Mouse (Mus musculus) embryonic facial prominence, embryonic 11.5 days (tissue): Measurements from ENCODE around the gene Gm47841. TPM values are rescaled to one million over a fixed set of nuclear protein-coding genes. Genes with fewer than 3 reads are reported as not detected.

ENCODE experiments used
- ATAC-seq: fragments of 200-750 bp; cut with Nextera tagmentation; replicated peaks from 2 replicates; pipeline ENCODE4 v1.8.0; 2017; ENCODE audit warnings: low read depth; ENCODE audit not compliant: insufficient number of reproducible peaks, low FRiP score, low TSS enrichment
- DNase-seq: peaks from one replicate; pipeline ENCODE4 v3.0.0-alpha.2; 2015; ENCODE audit warnings: low spot score
- H3K27ac ChIP-seq: fragments of 300-500 bp; sonication (generic); replicated peaks from 2 replicates; pipeline ENCODE4 v1.5.1; 2014; ENCODE audit warnings: mild to moderate bottlenecking, low read depth, low read length, control low read depth
- H3K27me3 ChIP-seq: fragments of 300-500 bp; sonication (generic); 2 replicates; pipeline ENCODE4 v1.6.1; 2014; ENCODE audit warnings: mild to moderate bottlenecking, low read length, moderate library complexity, mixed read lengths; ENCODE audit not compliant: control insufficient read depth, insufficient read depth
- H3K36me3 ChIP-seq: fragments of 300-500 bp; sonication (generic); replicated peaks from 2 replicates; pipeline ENCODE4 v1.6.1; 2014; ENCODE audit warnings: low read depth, mild to moderate bottlenecking, low read length, moderate library complexity, mixed read lengths; ENCODE audit not compliant: control insufficient read depth, insufficient read depth
- H3K4me1 ChIP-seq: fragments of 300-500 bp; sonication (generic); 2 replicates; pipeline ENCODE4 v1.6.1; 2014; ENCODE audit warnings: low read length, mixed read lengths; ENCODE audit not compliant: control insufficient read depth, insufficient read depth
- H3K4me2 ChIP-seq: fragments of 300-500 bp; sonication (generic); 2 replicates; pipeline ENCODE4 v1.6.1; 2014; ENCODE audit warnings: low read depth, mild to moderate bottlenecking, control low read depth, low read length, moderate library complexity
- H3K4me3 ChIP-seq: fragments of 300-500 bp; sonication (generic); 2 replicates; pipeline ENCODE4 v1.5.1; 2014; ENCODE audit warnings: low read depth, low read length, control low read depth
- H3K9ac ChIP-seq: fragments of 300-500 bp; sonication (generic); replicated peaks from 2 replicates; pipeline ENCODE4 v1.6.1; 2014; ENCODE audit warnings: mild to moderate bottlenecking, control low read depth, low read length
- H3K9me3 ChIP-seq: fragments of 300-500 bp; sonication (generic); replicated peaks from 2 replicates; pipeline ENCODE4 v1.6.1; 2016; ENCODE audit warnings: mild to moderate bottlenecking, low read length, inconsistent platforms, mixed read lengths; ENCODE audit not compliant: control insufficient read depth
- WGBS: fragments of 180-500 bp; shearing (Covaris S2); extraction: QIAGEN DNeasy Blood & Tissue Kit; methylation state at CpG from one replicate; pipeline ENCODE4 v1.1.7; 2014; 5-methylcytosine and 5-hydroxymethylcytosine counted together
- polyA plus RNA-seq: library from polyadenylated mRNA; unstranded; fragments of >200 nt; fragmentation: Nextera tagmentation; extraction: Ambion mirVana; gene quantifications from 2 replicates; pipeline ENCODE4 v1.2.1, GENCODE M21; 2014

The Gm47841 gene
- polyA plus RNA-seq, 1 experiment from 2014 or later, result not detected

- H3K4me1 ChIP-seq, result no peaks in the 10 kb centered on the region
- no peak overlapping the region for H3K4me3 ChIP-seq
These were observed 13.2 kb upstream of the Gm47841 start for GRCm38 (mm10) chr15:101060280-101060852.

GRCm38 (mm10) chr15:101059570-101060279 is 12.5 kb upstream of the Gm47841 start:
- no peaks in the 10 kb centered on the region for H3K4me1 ChIP-seq
- no peak overlapping the region for H3K9ac ChIP-seq
- ATAC-seq, result no peak
- H3K9me3 ChIP-seq, result no peaks in the 10 kb centered on the region
- WGBS, result 43% methylated on average over 9 of the region's 9 CpGs
- H3K27me3 ChIP-seq, result no peaks in the 10 kb centered on the region
- no peaks in the 10 kb centered on the region for H3K36me3 ChIP-seq
- DNase-seq, result no peak
- H3K27ac ChIP-seq, result no peak overlapping the region
- H3K4me3 ChIP-seq, result no peak overlapping the region
- no peak overlapping the region for H3K4me2 ChIP-seq

More at GRCm38 (mm10) chr15:101060280-101060852, 13.2 kb upstream of the Gm47841 start:
- no peak overlapping the region for H3K4me2 ChIP-seq
- no peaks in the 10 kb centered on the region; the same call in 1 of the 2 replicates for H3K36me3 ChIP-seq
- 50% methylated on average over 11 of the region's 11 CpGs for WGBS
- H3K27ac ChIP-seq, result no peak overlapping the region
- no peaks in the 10 kb centered on the region for H3K9me3 ChIP-seq
- H3K9ac ChIP-seq, result no peak overlapping the region
- ATAC-seq (no peak), DNase-seq (no peak)
- no peaks in the 10 kb centered on the region for H3K27me3 ChIP-seq

GRCm38 (mm10) chr15:101056225-101056624 is 9.0 kb upstream of the Gm47841 start:
- 45% methylated on average over 10 of the region's 10 CpGs for WGBS
- Histone ChIP-seq H3K4me3 (no peak overlapping the region), H3K36me3 (no peaks in the 10 kb centered on the region), H3K27me3 (peaks cover 15% of the 10 kb centered on the region; the same call in 1 of the 2 replicates), H3K4me2 (no peak overlapping the region), H3K27ac (no peak overlapping the region), H3K9ac (no peak overlapping the region), H3K9me3 (no peaks in the 10 kb centered on the region; the same call in 1 of the 2 replicates), H3K4me1 (peaks cover 13% of the 10 kb centered on the region)
- ATAC-seq, result peak; percentile 69; the same call in 1 of the 2 replicates
- DNase-seq, result peak; percentile 87

GRCm38 (mm10) chr15:101054541-101054940 is 7.3 kb upstream of the Gm47841 start:
- H3K27ac ChIP-seq, result no peak overlapping the region
- no peak overlapping the region for H3K4me2 ChIP-seq
- DNase-seq, result no peak
- H3K36me3 ChIP-seq, result no peaks in the 10 kb centered on the region
- ATAC-seq, result no peak
- WGBS, result 72% methylated on average over 10 of the region's 10 CpGs
- H3K27me3 ChIP-seq, result peaks cover 15% of the 10 kb centered on the region; the same call in 1 of the 2 replicates
- peaks cover 13% of the 10 kb centered on the region for H3K4me1 ChIP-seq
- H3K4me3 ChIP-seq, result no peak overlapping the region
- no peaks in the 10 kb centered on the region; the same call in 1 of the 2 replicates for H3K9me3 ChIP-seq
- H3K9ac ChIP-seq, result no peak overlapping the region

GRCm38 (mm10) chr15:101053832-101054459 is 6.7 kb upstream of the Gm47841 start:
- H3K4me1 ChIP-seq, result peaks cover 13% of the 10 kb centered on the region
- no peaks in the 10 kb centered on the region for H3K36me3 ChIP-seq
- WGBS, result 10% methylated on average over 59 of the region's 65 CpGs

GRCm38 (mm10) chr15:101052560-101053501 is 5.6 kb upstream of the Gm47841 start:
- H3K9me3 ChIP-seq, result no peaks in the 10 kb centered on the region; the same call in 1 of the 2 replicates
- peak overlapping the region; percentile 32 for H3K4me3 ChIP-seq
- H3K4me1 ChIP-seq, result peaks cover 13% of the 10 kb centered on the region
- whole genome bisulfite sequencing, result 18% methylated on average over 108 of the region's 120 CpGs
- H3K9ac ChIP-seq, result peak overlapping the region; percentile 55
- H3K4me2 ChIP-seq, result peak overlapping the region; percentile 72
- ATAC-seq (no peak), DNase-seq (peak; percentile 65)
- H3K36me3 ChIP-seq, result no peaks in the 10 kb centered on the region
- H3K27me3 ChIP-seq, result peaks cover 15% of the 10 kb centered on the region; the same call in 1 of the 2 replicates
- H3K27ac ChIP-seq, result no peak overlapping the region

More at GRCm38 (mm10) chr15:101053832-101054459, 6.7 kb upstream of the Gm47841 start:
- peak overlapping the region; percentile 32 for H3K4me3 ChIP-seq
- H3K27ac ChIP-seq, result no peak overlapping the region
- H3K27me3 ChIP-seq, result peaks cover 15% of the 10 kb centered on the region; the same call in 1 of the 2 replicates
- peak overlapping the region; percentile 72 for H3K4me2 ChIP-seq
- peak overlapping the region; percentile 55 for H3K9ac ChIP-seq
- H3K9me3 ChIP-seq, result no peaks in the 10 kb centered on the region; the same call in 1 of the 2 replicates
- ATAC-seq (no peak), DNase-seq (no peak)

- 63% methylated on average over 10 of the region's 10 CpGs for WGBS
- Histone ChIP-seq H3K4me2 (no peak overlapping the region), H3K4me1 (peaks cover 16% of the 10 kb centered on the region), H3K4me3 (no peak overlapping the region), H3K9ac (no peak overlapping the region), H3K36me3 (no peaks in the 10 kb centered on the region), H3K27me3 (peaks cover 23% of the 10 kb centered on the region), H3K27ac (no peak overlapping the region), H3K9me3 (no peaks in the 10 kb centered on the region; the same call in 1 of the 2 replicates)
- DNase-seq, result no peak
- no peak for ATAC-seq
These were observed 4.7 kb upstream of the Gm47841 start for GRCm38 (mm10) chr15:101051869-101052268.
